Mouse (Mus musculus) adipose tissue, adult 10 weeks (tissue): ENCODE data around the gene Cd180. TPM values are rescaled to one million over a fixed set of nuclear protein-coding genes. Genes with fewer than 3 reads are reported as not detected.

Experiments
- polyA plus RNA-seq: library from polyadenylated mRNA; stranded (reverse); fragments of 350-450 nt; fragmentation: Illumina TruSeq; extraction: RNeasy Lipid Tissue Mini Kit (QIAGEN cat#74804); gene quantifications from one replicate; pipeline ENCODE4 v1.2.3, GENCODE M21; 2014; ENCODE audit warnings: low read depth, low replicate concordance

The Cd180 gene
- polyA plus RNA-seq, result 3.3 TPM

GRCm38 (mm10) chr13:102693341-102693801, at the start of gene Cd180:
Gene Cd180, plus strand, starts transcription at chr13:102693558.

